Mouse (Mus musculus) kidney, postnatal 10 days (tissue): ENCODE measurements at regions not wholly inside any gene's neighbourhood (a gene's known extent, or its start where the extent isn't known, plus 50 kb on each side); places are given as distances from the start of the nearest gene placed in this dataset.

ENCODE experiments used
- DNase-seq: peaks from one replicate; pipeline ENCODE4 v3.0.0; 2021; ENCODE audit warnings: mixed read lengths

GRCm38 (mm10) chr2:180388122-180388521 is 53.6 kb upstream of the Gata5 start:
- no peak for DNase-seq

GRCm38 (mm10) chr2:180387305-180387704 is 52.8 kb upstream of the Gata5 start:
- no peak for DNase-seq

GRCm38 (mm10) chr2:180385967-180386688 is 51.6 kb upstream of the Gata5 start:
- peak; percentile 11 for DNase-seq

- DNase-seq: no peak
Measured at GRCm38 (mm10) chr2:180385231-180385895, 50.9 kb upstream of the Gata5 start.
